Mouse (Mus musculus) embryonic facial prominence, embryonic 12.5 days (tissue): ENCODE measurements around the gene Ube2d3. TPM values are rescaled to one million over a fixed set of nuclear protein-coding genes. Genes with fewer than 3 reads are reported as not detected.

Experiments
- ATAC-seq: fragments of 200-750 bp; cut with Nextera tagmentation; 2 replicates; pipeline ENCODE4 v1.8.0; 2017; ENCODE audit not compliant: insufficient number of reproducible peaks, insufficient read depth, low FRiP score, low TSS enrichment
- H3K27ac ChIP-seq: fragments of 300-500 bp; sonication (generic); 2 replicates; pipeline ENCODE4 v1.5.1; 2016; ENCODE audit warnings: mild to moderate bottlenecking
- H3K27me3 ChIP-seq: fragments of 300-500 bp; sonication (generic); 2 replicates; pipeline ENCODE4 v1.6.1; 2016; ENCODE audit warnings: mild to moderate bottlenecking, moderate library complexity
- H3K36me3 ChIP-seq: fragments of 300-500 bp; sonication (generic); 2 replicates; pipeline ENCODE4 v1.6.1; 2016; ENCODE audit warnings: mild to moderate bottlenecking
- H3K4me1 ChIP-seq: fragments of 300-500 bp; sonication (generic); 2 replicates; pipeline ENCODE4 v1.6.1; 2016
- H3K4me2 ChIP-seq: fragments of 300-500 bp; sonication (generic); replicated peaks from 2 replicates; pipeline ENCODE4 v1.6.1; 2016; ENCODE audit warnings: mild to moderate bottlenecking, moderate library complexity
- H3K4me3 ChIP-seq: fragments of 300-500 bp; sonication (generic); 2 replicates; pipeline ENCODE4 v1.5.1; 2016; ENCODE audit warnings: mild to moderate bottlenecking
- H3K9ac ChIP-seq: fragments of 300-500 bp; sonication (generic); 2 replicates; pipeline ENCODE4 v1.6.1; 2016; ENCODE audit warnings: mild to moderate bottlenecking, moderate library complexity
- H3K9me3 ChIP-seq: fragments of 300-500 bp; sonication (generic); 2 replicates; pipeline ENCODE4 v1.6.1; 2016; ENCODE audit warnings: mild to moderate bottlenecking, moderate library complexity
- WGBS: fragments of 180-500 bp; shearing (Covaris S2); methylation state at CpG from one replicate; pipeline ENCODE4 v1.1.7; 2016; 5-methylcytosine and 5-hydroxymethylcytosine counted together
- polyA plus RNA-seq: library from polyadenylated mRNA; unstranded; fragments of >200 nt; fragmentation: Nextera tagmentation; extraction: Ambion mirVana; gene quantifications from 2 replicates; pipeline ENCODE4 v1.2.1, GENCODE M21; 2016

Ube2d3 gene
- polyA plus RNA-seq, 1 experiment from 2014 or later: 505 TPM

DNA sequence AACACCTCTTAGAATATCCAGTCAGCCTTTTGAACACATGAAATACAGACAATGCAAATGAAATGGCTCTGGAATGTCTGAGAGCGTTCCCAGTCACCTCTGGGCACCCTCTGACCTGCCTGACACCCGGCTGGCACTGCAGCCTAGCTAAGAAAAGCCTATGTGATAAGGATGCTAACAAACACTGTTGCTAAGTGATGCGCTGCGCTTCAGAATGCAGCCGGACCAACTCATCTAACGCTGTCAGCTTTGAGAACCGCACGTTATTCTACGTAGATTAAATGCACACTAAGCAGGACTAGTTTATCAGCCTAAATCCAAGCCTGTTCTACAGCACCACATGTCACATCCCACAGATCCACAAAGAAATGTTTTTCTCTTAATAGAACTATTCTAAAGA lies 26.1 kb upstream of the Ube2d3 start:
- Histone ChIP-seq H3K9ac (no peak overlapping the region), H3K4me3 (no peak overlapping the region), H3K36me3 (peaks cover 27% of the 10 kb centered on the region), H3K9me3 (no peaks in the 10 kb centered on the region), H3K4me1 (peaks cover 11% of the 10 kb centered on the region; the same call in 1 of the 2 replicates), H3K27me3 (no peaks in the 10 kb centered on the region), H3K27ac (no peak overlapping the region), H3K4me2 (no peak overlapping the region)
- no peak for ATAC-seq
- WGBS: 83% methylated on average over 9 of the region's 9 CpGs

DNA sequence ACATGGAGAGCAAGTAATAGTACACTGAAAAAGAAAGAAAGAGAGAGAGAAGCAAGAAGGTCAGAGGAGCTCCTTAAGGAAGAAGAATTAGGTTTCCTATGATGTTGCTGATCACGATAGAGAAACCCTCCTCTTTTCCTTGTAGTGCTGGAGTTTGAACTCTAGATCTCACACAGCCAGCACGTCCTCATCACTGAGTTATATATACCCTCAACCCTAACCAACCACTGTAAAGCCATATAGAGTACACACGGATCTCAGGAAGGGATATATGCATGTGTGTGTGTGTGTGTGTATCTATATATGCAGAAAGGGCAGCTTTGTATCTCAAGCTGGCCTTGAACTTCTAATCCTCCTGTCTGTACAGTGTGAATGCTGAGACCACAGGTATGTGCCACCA lies 20.7 kb upstream of the Ube2d3 start:
- 66% methylated on average over 3 of the region's 3 CpGs for WGBS
- no peak for ATAC-seq
- H3K4me1 ChIP-seq: peaks cover 17% of the 10 kb centered on the region; the same call in 1 of the 2 replicates
- no peak overlapping the region for H3K4me3 ChIP-seq
- no peak overlapping the region for H3K4me2 ChIP-seq
- H3K36me3 ChIP-seq: peaks cover 4% of the 10 kb centered on the region; the same call in 1 of the 2 replicates
- no peak overlapping the region for H3K27ac ChIP-seq
- H3K27me3 ChIP-seq: no peaks in the 10 kb centered on the region
- H3K9ac ChIP-seq: no peak overlapping the region
- no peaks in the 10 kb centered on the region for H3K9me3 ChIP-seq

DNA sequence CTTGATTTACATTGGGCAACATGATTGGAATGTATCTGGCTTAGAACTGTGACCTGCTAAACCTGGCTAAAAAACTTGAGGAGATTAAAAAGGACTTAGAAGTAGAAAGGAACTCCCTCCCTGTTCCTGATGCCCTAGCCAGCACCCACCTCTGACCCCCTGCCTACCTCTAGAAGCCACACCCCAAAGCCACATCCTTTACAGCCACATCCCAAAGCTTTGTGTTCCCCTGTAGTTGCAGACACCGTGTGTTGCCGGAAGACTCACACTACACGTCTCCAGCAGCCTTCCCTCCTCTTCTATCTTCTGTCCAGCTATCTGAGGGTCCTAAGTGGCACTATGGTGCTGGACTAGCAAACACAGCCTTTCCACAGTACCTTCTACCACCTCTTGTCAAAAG lies 20.1 kb upstream of the Ube2d3 start:
- H3K4me1 ChIP-seq: peaks cover 18% of the 10 kb centered on the region; the same call in 1 of the 2 replicates
- no peaks in the 10 kb centered on the region for H3K27me3 ChIP-seq
- peaks cover 4% of the 10 kb centered on the region; the same call in 1 of the 2 replicates for H3K36me3 ChIP-seq
- no peak for ATAC-seq
- no peak overlapping the region for H3K9ac ChIP-seq
- no peak overlapping the region for H3K4me3 ChIP-seq
- 88% methylated on average over 3 of the region's 3 CpGs for WGBS
- no peak overlapping the region for H3K27ac ChIP-seq
- H3K9me3 ChIP-seq: no peaks in the 10 kb centered on the region
- no peak overlapping the region for H3K4me2 ChIP-seq

DNA sequence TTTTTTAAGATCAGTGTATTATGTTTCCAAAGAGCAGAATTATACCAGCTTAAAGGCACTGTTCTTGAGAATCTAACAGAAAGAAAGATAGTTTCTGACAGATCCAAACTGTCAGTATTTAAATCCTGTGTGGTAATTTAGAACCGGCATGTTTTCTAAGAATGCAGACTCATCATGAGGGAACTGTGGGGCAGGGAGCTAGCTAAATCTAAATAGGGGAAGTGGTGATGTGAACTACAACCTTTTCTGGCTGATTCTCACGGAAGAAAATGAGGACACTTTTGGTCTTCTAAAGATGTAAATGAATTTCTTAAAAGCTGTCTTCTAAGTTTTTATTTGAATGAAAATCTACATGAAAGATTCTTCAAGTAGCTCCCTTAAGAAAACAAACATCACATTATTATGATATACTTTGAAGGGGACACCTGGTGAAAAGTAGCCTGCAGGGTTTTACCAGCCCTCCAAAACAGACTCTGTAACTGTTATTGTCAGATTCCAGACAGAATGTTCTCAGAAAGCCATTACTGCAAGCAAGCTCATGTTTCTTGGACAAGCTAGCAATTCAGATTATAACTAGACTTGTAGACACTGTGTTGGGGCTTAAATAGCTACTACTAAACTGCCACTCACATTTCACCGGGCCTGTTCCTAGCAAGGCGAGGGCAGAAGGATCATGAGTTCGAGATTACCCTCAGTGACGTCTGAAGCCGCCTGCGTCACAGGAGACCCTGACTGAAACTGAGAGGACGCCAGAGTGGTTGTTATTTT lies 17.2 kb upstream of the Ube2d3 start:
- no peak overlapping the region for H3K9ac ChIP-seq
- no peaks in the 10 kb centered on the region for H3K9me3 ChIP-seq
- no peaks in the 10 kb centered on the region for H3K27me3 ChIP-seq
- no peak overlapping the region for H3K4me2 ChIP-seq
- peaks cover 13% of the 10 kb centered on the region; the same call in 1 of the 2 replicates for H3K4me1 ChIP-seq
- ATAC-seq: no peak
- no peak overlapping the region for H3K27ac ChIP-seq
- peaks cover 4% of the 10 kb centered on the region; the same call in 1 of the 2 replicates for H3K36me3 ChIP-seq
- H3K4me3 ChIP-seq: no peak overlapping the region
- 78% methylated on average over 9 of the region's 9 CpGs for WGBS

DNA sequence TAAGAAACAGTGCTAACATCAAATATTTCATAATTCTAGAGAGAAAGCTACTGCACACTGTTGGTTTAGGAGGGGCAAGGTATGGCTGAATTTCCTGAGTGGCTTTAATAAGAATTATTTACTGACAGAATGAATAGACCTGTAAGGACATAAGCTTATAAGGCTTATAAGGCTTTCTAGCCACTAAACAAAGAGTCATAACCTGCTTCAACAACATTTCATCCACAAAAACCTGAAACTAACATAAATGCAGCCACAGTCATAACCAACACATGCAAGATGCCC lies 16.7 kb upstream of the Ube2d3 start:
- Histone ChIP-seq H3K9ac (no peak overlapping the region), H3K4me2 (no peak overlapping the region), H3K4me1 (peaks cover 13% of the 10 kb centered on the region; the same call in 1 of the 2 replicates), H3K27me3 (no peaks in the 10 kb centered on the region), H3K27ac (no peak overlapping the region), H3K9me3 (no peaks in the 10 kb centered on the region), H3K36me3 (peaks cover 4% of the 10 kb centered on the region; the same call in 1 of the 2 replicates), H3K4me3 (no peak overlapping the region)
- no peak for ATAC-seq

DNA sequence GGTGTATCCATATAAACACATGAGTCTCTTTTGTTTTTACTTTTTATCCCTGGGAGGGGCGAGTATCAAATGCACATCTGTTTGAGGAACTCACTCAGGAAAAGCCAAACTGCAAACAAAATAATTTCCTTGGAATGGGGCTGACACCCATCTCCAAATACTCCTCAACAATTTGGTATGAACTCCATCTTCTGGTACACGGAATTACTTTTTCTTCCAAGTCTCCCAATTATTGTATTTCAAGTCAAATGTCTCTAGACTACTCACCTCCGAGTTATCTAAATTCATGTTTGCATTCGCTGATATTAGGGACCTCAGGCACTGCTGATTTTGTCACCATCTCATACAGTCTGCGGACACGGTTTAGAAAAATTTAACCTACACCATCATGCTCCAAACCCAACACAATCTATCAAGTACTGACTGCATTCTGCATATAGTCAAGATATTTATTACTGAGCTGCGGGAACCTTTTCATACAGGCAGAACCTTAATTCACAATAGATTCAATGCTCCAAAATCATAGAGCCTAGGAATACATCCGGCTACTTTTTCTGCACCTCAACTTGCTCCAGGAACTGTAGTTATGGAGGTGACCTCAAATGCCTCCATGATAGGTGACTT lies 15.6 kb upstream of the Ube2d3 start:
- Histone ChIP-seq H3K4me1 (peaks cover 13% of the 10 kb centered on the region; the same call in 1 of the 2 replicates), H3K36me3 (no peaks in the 10 kb centered on the region), H3K9me3 (no peaks in the 10 kb centered on the region), H3K9ac (peak overlapping the region; percentile 77), H3K4me3 (peak overlapping the region; percentile 66), H3K27ac (peak overlapping the region; percentile 94), H3K4me2 (peak overlapping the region; percentile 72), H3K27me3 (no peaks in the 10 kb centered on the region)
- ATAC-seq: no peak
- 30% methylated on average over 8 of the region's 8 CpGs for WGBS

DNA sequence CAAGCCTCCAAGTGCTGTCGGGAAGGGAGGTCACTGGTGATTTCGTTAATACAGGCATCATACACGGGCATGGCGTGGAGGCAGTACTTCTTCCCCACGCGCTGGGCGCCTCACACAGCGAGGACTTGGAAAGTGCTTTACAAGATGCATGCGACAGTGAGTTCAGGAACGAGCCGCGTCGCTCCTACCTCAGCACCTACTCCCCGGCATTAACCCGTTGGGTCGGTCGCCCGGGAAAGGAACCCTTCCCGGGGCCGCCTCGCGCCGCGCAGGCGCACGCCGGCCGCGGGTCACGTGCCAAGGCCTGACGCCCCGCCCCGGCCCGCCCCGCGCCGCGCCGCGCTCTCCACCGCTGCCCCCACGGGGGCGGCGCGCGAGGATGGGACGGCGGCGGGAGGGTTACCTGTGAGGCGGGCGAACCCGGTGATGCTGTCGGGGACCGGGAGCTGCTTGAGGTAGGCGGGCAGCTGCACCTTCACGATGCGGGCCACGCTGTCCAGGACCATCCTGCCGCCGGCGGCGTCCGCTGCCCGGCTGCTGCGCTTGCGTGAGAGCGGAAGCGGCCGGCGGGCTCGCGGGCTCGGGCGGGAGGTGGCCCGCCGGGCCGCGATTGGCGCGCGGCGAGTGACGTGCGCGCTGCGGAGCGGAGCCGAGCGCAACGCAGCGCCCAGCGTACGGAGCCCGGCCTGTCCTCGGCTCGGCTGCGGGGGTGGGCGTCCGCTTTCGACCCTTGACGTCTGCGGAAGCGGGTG lies 14.9 kb upstream of the Ube2d3 start:
- Histone ChIP-seq H3K4me1 (peaks cover 13% of the 10 kb centered on the region; the same call in 1 of the 2 replicates), H3K27ac (peak overlapping the region; percentile 94), H3K27me3 (no peaks in the 10 kb centered on the region), H3K4me2 (peak overlapping the region; percentile 72), H3K4me3 (peak overlapping the region; percentile 66), H3K36me3 (no peaks in the 10 kb centered on the region), H3K9ac (peak overlapping the region; percentile 77), H3K9me3 (no peaks in the 10 kb centered on the region)
- peak; percentile 99 for ATAC-seq
- WGBS: under 1% methylated on average over 84 of the region's 103 CpGs

DNA sequence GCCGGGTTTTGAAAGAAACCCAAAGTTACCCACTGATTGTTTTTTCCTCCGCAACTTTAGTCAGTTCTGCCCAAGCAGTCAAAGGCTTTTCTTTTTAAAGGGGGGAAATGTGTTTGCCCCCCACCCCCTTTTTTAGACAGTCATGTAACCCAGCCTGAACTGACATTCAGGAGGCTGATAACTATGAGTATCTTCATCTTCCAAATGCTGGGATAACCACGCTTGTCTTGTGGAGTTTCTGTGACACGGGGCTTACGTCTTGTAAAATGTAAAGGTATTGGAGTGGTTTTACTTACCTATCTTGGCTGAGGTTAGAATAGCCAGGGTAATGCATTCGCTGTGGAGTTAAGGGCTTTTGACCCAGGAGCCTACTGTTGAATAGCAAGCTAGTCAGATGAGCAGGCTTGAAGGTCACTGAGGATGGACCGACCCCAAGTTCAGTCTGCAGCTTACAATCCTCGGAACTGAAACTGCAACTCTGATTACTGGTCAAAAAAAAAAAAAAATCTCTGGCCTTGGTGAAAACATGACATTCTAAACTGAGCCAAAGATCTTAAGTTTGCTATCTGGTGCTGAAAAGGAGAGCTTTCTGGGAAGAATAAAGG lies 14.2 kb upstream of the Ube2d3 start, which contains the start of gene Cisd2:
Gene Cisd2 (minus strand): TSS at position 318 of the 605 bp plus-strand sequence.
- H3K27me3 ChIP-seq: no peaks in the 10 kb centered on the region
- ATAC-seq: no peak
- no peaks in the 10 kb centered on the region for H3K9me3 ChIP-seq
- H3K4me3 ChIP-seq: peak within 1 kb of the TSS; percentile 66
- peaks cover 13% of the 10 kb centered on the region; the same call in 1 of the 2 replicates for H3K4me1 ChIP-seq
- 5% methylated on average over 8 of the region's 8 CpGs for WGBS
- peak within 1 kb of the TSS; percentile 72 for H3K4me2 ChIP-seq
- H3K27ac ChIP-seq: peak within 1 kb of the TSS; percentile 94
- H3K36me3 ChIP-seq: no peaks in the 10 kb centered on the region
- H3K9ac ChIP-seq: peak within 1 kb of the TSS; percentile 77

DNA sequence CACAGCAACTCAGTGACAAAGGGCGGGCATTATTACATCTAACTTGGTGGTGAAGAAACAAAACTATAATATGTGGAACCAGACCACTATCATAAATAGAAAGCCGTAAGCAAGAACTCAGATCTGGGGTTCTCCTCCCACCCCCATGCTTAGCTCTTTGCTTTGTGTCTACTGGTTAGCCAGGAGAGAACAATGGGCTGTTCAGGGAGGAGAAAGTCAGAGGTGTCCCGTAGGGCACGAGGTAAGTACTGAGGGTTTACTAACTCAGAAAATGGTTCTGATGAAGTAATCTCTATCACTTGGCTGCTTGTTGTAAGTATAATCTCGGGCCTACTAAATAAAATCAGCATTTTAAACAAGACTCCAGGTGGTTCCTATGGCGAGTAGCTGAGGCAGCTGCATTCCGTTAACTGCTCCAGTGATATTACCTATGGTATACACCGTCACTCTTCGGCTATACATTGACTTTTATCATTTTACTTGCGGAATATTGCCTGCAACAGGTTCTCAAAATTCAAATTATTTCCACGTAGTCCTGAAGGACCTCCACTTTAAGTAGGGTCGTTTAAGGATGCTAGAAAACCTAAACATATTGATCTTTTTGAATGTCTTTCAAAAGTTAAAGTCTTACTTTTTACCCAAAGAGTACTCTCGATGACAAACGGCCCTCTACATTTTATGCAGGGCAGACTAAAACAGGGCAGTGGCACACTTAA lies 890 bp upstream of the Ube2d3 start:
- Histone ChIP-seq H3K9ac (peak overlapping the region; percentile 58), H3K27me3 (no peaks in the 10 kb centered on the region), H3K4me3 (peak overlapping the region; percentile 97), H3K27ac (peak overlapping the region; percentile 100), H3K4me1 (peaks cover 14% of the 10 kb centered on the region; the same call in 1 of the 2 replicates), H3K36me3 (no peaks in the 10 kb centered on the region), H3K9me3 (no peaks in the 10 kb centered on the region), H3K4me2 (peak overlapping the region; percentile 46)
- WGBS: 34% methylated on average over 14 of the region's 14 CpGs
- no peak for ATAC-seq

DNA sequence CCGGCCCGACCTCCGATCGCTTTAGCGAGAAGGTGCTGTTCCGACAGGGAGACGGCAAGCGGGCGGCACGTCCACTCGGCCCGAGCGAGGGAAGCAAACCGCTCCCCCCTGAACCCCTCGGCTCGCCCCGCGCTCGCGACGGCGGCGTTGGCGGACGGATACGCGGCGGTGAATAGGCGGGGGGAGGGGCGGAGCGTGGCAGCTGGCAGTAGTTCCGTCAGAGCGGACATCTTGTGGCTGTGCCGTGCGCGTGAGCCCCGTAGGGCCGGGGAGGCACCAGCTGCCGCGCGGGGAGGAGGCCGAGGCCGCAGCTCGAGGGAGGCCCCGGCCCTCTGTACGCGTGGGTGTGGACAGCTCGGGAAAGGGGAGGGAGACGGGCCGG lies 573 bp downstream of the Ube2d3 start:
- Histone ChIP-seq H3K9me3 (no peaks in the 10 kb centered on the region), H3K27me3 (no peaks in the 10 kb centered on the region), H3K27ac (peak overlapping the region; percentile 100), H3K36me3 (0 out of 2 replicates have a peak, but pooled peaks cover 3% of the 10 kb centered on the region), H3K4me3 (peak overlapping the region; percentile 97), H3K9ac (peak overlapping the region; percentile 97), H3K4me1 (peaks cover 14% of the 10 kb centered on the region; the same call in 1 of the 2 replicates), H3K4me2 (peak overlapping the region; percentile 95)
- under 1% methylated on average over 45 of the region's 50 CpGs for WGBS
- ATAC-seq: peak; percentile 83
